Mouse (Mus musculus) CD4-positive, CD25-positive, alpha-beta regulatory T cell, adult 2 months (primary cell): ENCODE data around the gene Gm48551.

Experiments used
- DNase-seq: peaks from one replicate; pipeline ENCODE4 v3.0.0-alpha.2; 2012; ENCODE audit warnings: low read depth, low spot score

Gm48551 gene

GRCm38 (mm10) chr10:81382039-81382438, 2.2 kb upstream of the Gm48551 start:
- DNase-seq, result peak; percentile 36

- DNase-seq, result no peak
These were observed 328 bp downstream of the Gm48551 start for GRCm38 (mm10) chr10:81384605-81384982.

- DNase-seq, result no peak
These were observed 1.5 kb downstream of the Gm48551 start for GRCm38 (mm10) chr10:81385603-81386306.

- DNase-seq, result no peak
These were observed 3.5 kb downstream of the Gm48551 start for GRCm38 (mm10) chr10:81387716-81388115.

GRCm38 (mm10) chr10:81388505-81389055, 4.3 kb downstream of the Gm48551 start, which contains the start of gene Gm48552:
TSS of gene Gm48552 (plus strand) at chr10:81389005.
- DNase-seq, result no peak

- no peak for DNase-seq
These were observed 5.1 kb downstream of the Gm48551 start for GRCm38 (mm10) chr10:81389373-81389772.

GRCm38 (mm10) chr10:81389801-81390677, 5.8 kb downstream of the Gm48551 start:
- DNase-seq, result peak; percentile 82

GRCm38 (mm10) chr10:81390678-81390965, 6.4 kb downstream of the Gm48551 start:
- no peak for DNase-seq

GRCm38 (mm10) chr10:81392270-81392669, 8.0 kb downstream of the Gm48551 start:
- no peak for DNase-seq

GRCm38 (mm10) chr10:81392781-81393185, 8.5 kb downstream of the Gm48551 start, which contains the start of gene Smim24:
TSS of gene Smim24 (plus strand) at chr10:81393051.
- DNase-seq, result no peak

GRCm38 (mm10) chr10:81393456-81394063, 9.3 kb downstream of the Gm48551 start:
- peak; percentile 46 for DNase-seq

- DNase-seq, result peak; percentile 89
These were observed 10.9 kb downstream of the Gm48551 start for GRCm38 (mm10) chr10:81395127-81395526.

GRCm38 (mm10) chr10:81395865-81396264, 11.6 kb downstream of the Gm48551 start:
- no peak for DNase-seq

GRCm38 (mm10) chr10:81396749-81397148, 12.5 kb downstream of the Gm48551 start:
- no peak for DNase-seq

- no peak for DNase-seq
These were observed 15.0 kb downstream of the Gm48551 start for GRCm38 (mm10) chr10:81399296-81399695.

GRCm38 (mm10) chr10:81399798-81400308, 15.6 kb downstream of the Gm48551 start:
- DNase-seq, result no peak

- no peak for DNase-seq
These were observed 16.3 kb downstream of the Gm48551 start for GRCm38 (mm10) chr10:81400371-81401204.

GRCm38 (mm10) chr10:81401205-81401520, 16.9 kb downstream of the Gm48551 start:
- peak; percentile 53 for DNase-seq

- DNase-seq, result peak; percentile 84
These were observed 17.4 kb downstream of the Gm48551 start for GRCm38 (mm10) chr10:81401521-81402226.

GRCm38 (mm10) chr10:81402227-81402765, 18.0 kb downstream of the Gm48551 start:
- no peak for DNase-seq
